Mouse (Mus musculus) stomach, postnatal 0 days (tissue): ENCODE data around the gene Kyat1. TPM values are rescaled to one million over a fixed set of nuclear protein-coding genes. Genes with fewer than 3 reads are reported as not detected.
"Not testable (repeated sequence)": the region's sequence is repeated elsewhere in the genome, so short reads cannot be mapped to it uniquely, and the experiment has no call there.

ENCODE experiments used
- ATAC-seq: fragments of 200-750 bp; cut with Nextera tagmentation; 2 replicates; pipeline ENCODE4 v1.8.0; 2017; ENCODE audit not compliant: low FRiP score, low TSS enrichment
- DNase-seq: peaks from one replicate; pipeline ENCODE4 v3.0.0-alpha.2; 2016; ENCODE audit warnings: low spot score
- H3K27ac ChIP-seq: fragments of 300-500 bp; sonication (generic); replicated peaks from 2 replicates; pipeline ENCODE4 v1.5.1; 2014; ENCODE audit warnings: mild to moderate bottlenecking, control low read depth
- H3K27me3 ChIP-seq: fragments of 300-500 bp; sonication (generic); 2 replicates; pipeline ENCODE4 v1.6.1; 2014; ENCODE audit warnings: low read length; ENCODE audit not compliant: control insufficient read depth, insufficient read depth
- H3K36me3 ChIP-seq: fragments of 300-500 bp; sonication (generic); 2 replicates; pipeline ENCODE4 v1.6.1; 2014; ENCODE audit warnings: low read length, mixed read lengths; ENCODE audit not compliant: control insufficient read depth, insufficient read depth
- H3K4me1 ChIP-seq: fragments of 300-500 bp; sonication (generic); replicated peaks from 2 replicates; pipeline ENCODE4 v1.6.1; 2014; ENCODE audit warnings: antibody characterized with exemption; ENCODE audit not compliant: control insufficient read depth, insufficient read depth
- H3K4me2 ChIP-seq: fragments of 300-500 bp; sonication (generic); replicated peaks from 2 replicates; pipeline ENCODE4 v1.6.1; 2014; ENCODE audit warnings: low read depth, mild to moderate bottlenecking, control low read depth, moderate library complexity
- H3K4me3 ChIP-seq: fragments of 300-500 bp; sonication (generic); 2 replicates; pipeline ENCODE4 v1.5.1; 2014; ENCODE audit warnings: low read depth, low read length, control low read depth
- H3K9ac ChIP-seq: fragments of 300-500 bp; sonication (generic); 2 replicates; pipeline ENCODE4 v1.6.1; 2014; ENCODE audit warnings: mild to moderate bottlenecking, low read length, control low read depth, mixed read lengths
- H3K9me3 ChIP-seq: fragments of 300-500 bp; sonication (generic); 2 replicates; pipeline ENCODE4 v1.6.1; 2016; ENCODE audit warnings: low read length; ENCODE audit not compliant: control insufficient read depth
- CTCF ChIP-seq: IDR thresholded peaks from 2 replicates; pipeline ENCODE4 v1.5.1; 2016; ENCODE audit warnings: antibody characterized with exemption, low read depth, mild to moderate bottlenecking, moderate library complexity
- EP300 ChIP-seq: optimal IDR thresholded peaks from 2 replicates; pipeline ENCODE3; 2016; ENCODE audit warnings: antibody characterized with exemption
- WGBS: fragments of 180-500 bp; shearing (Covaris S2); extraction: QIAGEN DNeasy Blood & Tissue Kit; methylation state at CpG from one replicate; pipeline ENCODE4 v1.1.7; 2014; 5-methylcytosine and 5-hydroxymethylcytosine counted together
- polyA plus RNA-seq: library from polyadenylated mRNA; unstranded; fragments of >200 nt; fragmentation: Nextera tagmentation; extraction: Ambion mirVana; gene quantifications from 2 replicates; pipeline ENCODE4 v1.2.1, GENCODE M21; 2015

The Kyat1 gene
- polyA plus RNA-seq, 1 experiment from 2014 or later, result 81.2 TPM

DNA sequence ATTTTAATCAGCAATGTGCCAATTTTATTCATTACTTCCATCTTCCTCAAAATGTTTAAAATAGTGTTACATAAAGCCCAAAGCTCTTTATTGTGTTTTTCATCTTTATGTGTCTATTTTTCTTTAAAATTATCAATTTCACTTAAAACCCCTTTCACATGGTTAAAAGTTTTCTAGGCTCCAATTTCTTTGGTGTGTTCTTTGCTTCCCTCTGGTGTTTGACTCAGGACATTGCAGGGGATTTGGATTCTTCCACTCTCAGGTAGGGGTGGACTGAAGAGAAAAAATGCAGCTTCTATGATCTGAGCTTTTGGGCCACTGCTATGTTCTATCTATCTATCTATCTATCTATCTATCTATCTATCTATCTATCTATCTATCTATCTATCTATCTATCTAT, 43.8 kb downstream of the Kyat1 start:
- Histone ChIP-seq H3K4me1 (no peaks in the 10 kb centered on the region), H3K27me3 (no peaks in the 10 kb centered on the region), H3K9ac (no peak overlapping the region), H3K9me3 (no peaks in the 10 kb centered on the region), H3K36me3 (no peaks in the 10 kb centered on the region), H3K4me3 (no peak overlapping the region), H3K4me2 (no peak overlapping the region), H3K27ac (no peak overlapping the region)
- ATAC-seq (no peak), DNase-seq (no peak)
- TF ChIP-seq EP300, result no peak
- TF ChIP-seq CTCF, result peak; percentile 89

DNA sequence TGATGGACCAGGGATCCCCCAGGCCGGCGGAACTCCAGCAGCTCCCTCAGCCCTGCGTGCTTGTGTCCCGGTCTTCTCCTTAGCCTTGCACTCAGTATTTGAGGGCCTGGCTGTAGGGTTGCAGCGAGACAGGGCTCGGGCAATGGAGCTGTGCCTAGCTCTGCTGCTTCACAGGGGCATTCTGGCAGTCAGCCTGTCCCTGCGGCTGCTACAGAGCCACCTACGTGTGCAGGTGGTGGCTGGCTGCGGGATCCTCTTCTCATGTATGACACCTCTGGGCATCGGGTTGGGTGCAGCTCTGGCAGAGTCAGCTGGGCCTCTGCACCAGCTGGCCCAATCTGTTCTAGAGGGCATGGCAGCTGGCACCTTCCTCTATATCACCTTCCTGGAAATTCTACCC, 45.8 kb downstream of the Kyat1 start:
- not testable (repeated sequence) for H3K4me3 ChIP-seq, H3K36me3 ChIP-seq, H3K27me3 ChIP-seq, H3K9me3 ChIP-seq, H3K4me2 ChIP-seq, H3K4me1 ChIP-seq, H3K27ac ChIP-seq, H3K9ac ChIP-seq, DNase-seq
- 0 out of 2 replicates have a peak, but pooled peaks have one; percentile 15 for ATAC-seq
- 94% methylated on average over 7 of the region's 10 CpGs for WGBS

DNA sequence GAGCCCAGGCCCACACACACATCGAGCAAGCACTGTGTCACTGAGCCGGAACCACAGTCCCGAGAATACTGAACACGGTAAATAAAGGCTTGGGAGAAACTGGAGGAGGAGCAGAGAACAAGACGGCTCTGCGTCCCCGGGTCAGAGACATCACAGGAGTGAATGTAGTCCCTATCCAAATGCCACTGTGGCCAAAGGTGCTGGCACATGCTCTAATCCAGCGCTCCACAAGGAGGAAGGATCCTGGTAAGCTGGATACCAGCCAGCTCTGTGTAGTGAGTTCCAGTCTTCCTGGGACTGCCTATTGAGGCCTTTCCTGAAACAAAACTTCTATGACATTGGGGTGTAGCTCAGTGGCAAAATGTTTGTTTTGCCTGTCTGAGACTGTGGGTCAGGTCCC, 53.0 kb downstream of the Kyat1 start:
- ATAC-seq (no peak), DNase-seq (no peak)
- Histone ChIP-seq H3K4me1 (no peaks in the 10 kb centered on the region), H3K36me3 (peaks cover 20% of the 10 kb centered on the region), H3K9me3 (no peaks in the 10 kb centered on the region), H3K4me3 (no peak overlapping the region), H3K27ac (no peak overlapping the region), H3K27me3 (no peaks in the 10 kb centered on the region), H3K4me2 (no peak overlapping the region), H3K9ac (no peak overlapping the region)
- no peak for TF ChIP-seq CTCF
- no peak for TF ChIP-seq EP300
- WGBS, result 67% methylated on average over 8 of the region's 8 CpGs

DNA sequence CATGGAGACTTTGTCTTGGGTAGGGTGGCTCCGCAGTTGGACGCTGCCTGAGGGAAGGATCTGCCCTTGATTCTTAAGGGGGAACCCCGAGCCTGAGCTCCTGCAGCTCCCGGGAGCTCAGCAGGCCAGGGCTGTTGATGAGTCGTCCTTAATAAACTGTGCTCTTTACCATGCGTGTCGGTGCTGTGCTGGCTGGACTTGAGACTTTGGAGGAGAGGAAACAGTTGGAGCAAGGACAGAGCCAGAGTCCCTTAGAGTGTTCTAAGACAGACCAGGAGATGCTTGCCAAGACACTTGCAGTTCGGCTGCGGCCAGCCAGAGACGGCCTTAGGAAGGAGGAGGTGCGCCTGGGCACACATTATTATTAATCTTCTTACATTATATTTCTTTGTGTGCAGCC, 53.8 kb downstream of the Kyat1 start:
- TF ChIP-seq CTCF (no peak), EP300 (no peak)
- Histone ChIP-seq H3K9me3 (no peaks in the 10 kb centered on the region), H3K4me1 (no peaks in the 10 kb centered on the region), H3K27me3 (no peaks in the 10 kb centered on the region), H3K27ac (no peak overlapping the region), H3K9ac (no peak overlapping the region), H3K36me3 (peaks cover 26% of the 10 kb centered on the region), H3K4me2 (no peak overlapping the region), H3K4me3 (no peak overlapping the region)
- no peak for ATAC-seq
- no peak for DNase-seq
- 73% methylated on average over 11 of the region's 11 CpGs for WGBS

DNA sequence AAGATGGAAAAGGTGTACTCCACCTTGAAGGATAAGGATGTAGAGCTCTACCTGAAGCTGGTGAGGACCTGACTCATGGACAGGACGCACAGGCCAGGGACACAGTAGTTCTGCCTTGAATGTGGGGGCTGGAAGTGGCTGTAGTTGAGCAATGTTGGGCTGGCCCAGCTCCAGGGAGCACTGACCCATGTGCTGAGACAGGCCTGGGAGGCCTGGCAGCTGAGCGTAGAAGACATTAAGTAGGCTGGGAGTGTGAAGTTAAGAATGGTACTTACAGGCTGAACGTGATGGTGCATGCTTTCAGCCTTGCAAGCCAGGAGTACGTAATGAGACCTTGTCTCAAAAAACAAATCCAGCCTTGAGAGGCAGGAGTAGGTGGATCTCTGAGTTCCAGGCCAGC, 58.2 kb downstream of the Kyat1 start:
- 73% methylated on average over 4 of the region's 4 CpGs for WGBS
- TF ChIP-seq CTCF, result no peak
- TF ChIP-seq EP300, result no peak
- H3K36me3 ChIP-seq, result peaks cover 42% of the 10 kb centered on the region
- no peaks in the 10 kb centered on the region for H3K9me3 ChIP-seq
- DNase-seq (no peak), ATAC-seq (no peak)
- H3K4me1 ChIP-seq, result no peaks in the 10 kb centered on the region
- H3K9ac ChIP-seq, result no peak overlapping the region
- H3K27me3 ChIP-seq, result no peaks in the 10 kb centered on the region
- H3K4me3 ChIP-seq, result no peak overlapping the region
- no peak overlapping the region for H3K27ac ChIP-seq
- no peak overlapping the region for H3K4me2 ChIP-seq

DNA sequence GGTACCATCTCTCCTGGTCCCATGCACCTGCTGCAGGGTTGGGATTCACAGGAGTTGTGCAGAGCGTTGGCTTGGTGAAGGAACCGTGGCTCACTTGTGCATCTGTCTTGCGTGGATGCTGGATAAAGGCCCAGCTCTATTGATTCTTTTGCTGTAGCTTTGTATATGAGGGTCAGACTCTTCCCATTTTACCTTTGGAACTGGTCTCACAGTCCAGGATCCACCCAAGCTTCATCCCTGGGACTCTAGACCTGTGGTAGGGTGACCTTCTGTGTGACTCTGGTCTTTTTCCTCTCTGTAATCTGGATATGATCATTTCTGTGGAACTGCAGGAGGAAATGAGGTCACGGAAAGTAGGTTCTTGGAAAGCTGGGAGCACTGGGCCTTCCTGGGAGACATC, 61.2 kb downstream of the Kyat1 start:
- Histone ChIP-seq H3K36me3 (peaks cover 53% of the 10 kb centered on the region), H3K4me3 (no peak overlapping the region), H3K9me3 (no peaks in the 10 kb centered on the region), H3K27me3 (no peaks in the 10 kb centered on the region), H3K9ac (no peak overlapping the region), H3K4me1 (no peaks in the 10 kb centered on the region), H3K4me2 (no peak overlapping the region), H3K27ac (no peak overlapping the region)
- ATAC-seq, result no peak
- TF ChIP-seq EP300 (no peak), CTCF (no peak)
- 96% methylated on average over 4 of the region's 4 CpGs for WGBS
- DNase-seq, result no peak

DNA sequence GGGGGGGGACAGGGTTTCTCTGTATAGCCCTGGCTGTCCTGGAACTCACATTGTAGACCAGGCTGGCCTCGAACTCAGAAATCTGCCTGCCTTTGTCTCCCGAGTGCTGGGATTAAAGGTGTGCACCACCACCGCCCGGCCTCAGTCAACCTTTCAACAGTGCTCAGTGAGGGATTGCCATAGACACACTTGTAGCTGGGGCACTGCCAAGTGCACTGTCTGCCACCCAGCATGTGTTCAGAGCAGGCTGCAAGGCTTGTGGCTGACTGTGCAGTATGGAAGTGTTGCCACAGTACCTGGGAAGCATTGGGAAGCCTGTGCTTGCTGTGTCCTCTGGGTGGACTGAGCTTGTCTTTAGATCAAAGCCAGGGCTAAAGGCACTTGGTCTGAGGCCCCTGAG, 65.6 kb downstream of the Kyat1 start:
- 85% methylated on average over 4 of the region's 4 CpGs for WGBS
- H3K4me1 ChIP-seq, ATAC-seq, H3K9ac ChIP-seq, H3K4me2 ChIP-seq, H3K9me3 ChIP-seq, H3K27me3 ChIP-seq, H3K4me3 ChIP-seq, H3K27ac ChIP-seq, DNase-seq: not testable (repeated sequence)
- peaks cover 31% of the 10 kb centered on the region for H3K36me3 ChIP-seq
